Mouse (Mus musculus) heart, embryonic 13.5 days (tissue): ENCODE data around the gene Mepe. TPM values are rescaled to one million over a fixed set of nuclear protein-coding genes. Genes with fewer than 3 reads are reported as not detected.

Experiments used
- ATAC-seq: fragments of 200-750 bp; cut with Nextera tagmentation; 2 replicates; pipeline ENCODE4 v1.8.0; 2017; ENCODE audit warnings: moderate TSS enrichment; ENCODE audit not compliant: insufficient number of reproducible peaks, low FRiP score, low TSS enrichment; ENCODE audit errors: extremely low read depth
- H3K27ac ChIP-seq: fragments of 300-500 bp; sonication (generic); replicated peaks from 2 replicates; pipeline ENCODE4 v1.5.1; 2015; ENCODE audit warnings: moderate library complexity, mild to moderate bottlenecking, inconsistent platforms
- H3K27me3 ChIP-seq: fragments of 300-500 bp; sonication (generic); replicated peaks from 2 replicates; pipeline ENCODE4 v1.6.1; 2015; ENCODE audit warnings: mild to moderate bottlenecking, inconsistent platforms
- H3K36me3 ChIP-seq: fragments of 300-500 bp; sonication (generic); 2 replicates; pipeline ENCODE4 v1.6.1; 2015; ENCODE audit warnings: mild to moderate bottlenecking, inconsistent platforms
- H3K4me1 ChIP-seq: fragments of 300-500 bp; sonication (generic); 2 replicates; pipeline ENCODE4 v1.6.1; 2015; ENCODE audit warnings: inconsistent platforms
- H3K4me2 ChIP-seq: fragments of 300-500 bp; sonication (generic); 2 replicates; pipeline ENCODE4 v1.6.1; 2015; ENCODE audit warnings: inconsistent platforms, mild to moderate bottlenecking, moderate library complexity
- H3K4me3 ChIP-seq: fragments of 300-500 bp; sonication (generic); 2 replicates; pipeline ENCODE4 v1.5.1; 2015; ENCODE audit warnings: moderate library complexity, mild to moderate bottlenecking, inconsistent platforms
- H3K9ac ChIP-seq: fragments of 300-500 bp; sonication (generic); 2 replicates; pipeline ENCODE4 v1.6.1; 2015; ENCODE audit warnings: inconsistent platforms, mild to moderate bottlenecking, moderate library complexity
- H3K9me3 ChIP-seq: fragments of 300-500 bp; sonication (generic); 2 replicates; pipeline ENCODE4 v1.6.1; 2016; ENCODE audit warnings: inconsistent platforms
- WGBS: fragments of 180-500 bp; shearing (Covaris S2); methylation state at CpG from one replicate; pipeline ENCODE4 v1.1.7; 2015; ENCODE audit warnings: mixed read lengths; 5-methylcytosine and 5-hydroxymethylcytosine counted together
- polyA plus RNA-seq: library from polyadenylated mRNA; unstranded; fragments of >200 nt; fragmentation: Nextera tagmentation; extraction: Ambion mirVana; gene quantifications from 2 replicates; pipeline ENCODE4 v1.2.1, GENCODE M21; 2015

Mepe gene
- polyA plus RNA-seq, 1 experiment from 2014 or later = not detected

DNA sequence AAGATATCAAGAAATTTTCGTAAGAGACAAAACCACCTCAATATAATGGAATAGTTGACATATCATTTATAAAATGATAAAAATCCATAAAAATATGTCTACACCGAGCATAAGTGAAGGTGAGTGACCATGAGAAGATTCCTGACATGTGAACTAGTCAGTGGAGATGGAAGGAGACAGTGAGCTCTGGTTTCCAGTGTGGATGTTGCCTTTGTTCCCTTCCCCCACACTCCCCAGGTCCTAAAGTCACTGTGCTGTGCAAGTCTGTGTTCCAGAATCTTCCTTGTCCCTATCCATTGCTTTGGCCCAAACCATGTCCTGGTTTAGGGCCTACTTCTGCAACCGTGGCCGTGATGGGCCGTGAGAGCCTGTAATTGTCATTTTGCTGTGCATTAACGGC lies 8.5 kb downstream of the Mepe start:
- Histone ChIP-seq H3K27me3 (0 out of 2 replicates have a peak, but pooled peaks cover 10% of the 10 kb centered on the region), H3K9ac (no peak overlapping the region), H3K4me1 (0 out of 2 replicates have a peak, but pooled peaks cover 5% of the 10 kb centered on the region), H3K27ac (no peak overlapping the region), H3K4me2 (no peak overlapping the region), H3K4me3 (no peak overlapping the region), H3K9me3 (no peaks in the 10 kb centered on the region), H3K36me3 (no peaks in the 10 kb centered on the region)
- no peak for ATAC-seq
- WGBS = 64% methylated on average over 6 of the region's 6 CpGs

- no peak for ATAC-seq
- WGBS = 80% methylated on average over 14 of the region's 14 CpGs
These were observed 9.4 kb downstream of the Mepe start for GRCm38 (mm10) chr5:104334516-104334915.

DNA sequence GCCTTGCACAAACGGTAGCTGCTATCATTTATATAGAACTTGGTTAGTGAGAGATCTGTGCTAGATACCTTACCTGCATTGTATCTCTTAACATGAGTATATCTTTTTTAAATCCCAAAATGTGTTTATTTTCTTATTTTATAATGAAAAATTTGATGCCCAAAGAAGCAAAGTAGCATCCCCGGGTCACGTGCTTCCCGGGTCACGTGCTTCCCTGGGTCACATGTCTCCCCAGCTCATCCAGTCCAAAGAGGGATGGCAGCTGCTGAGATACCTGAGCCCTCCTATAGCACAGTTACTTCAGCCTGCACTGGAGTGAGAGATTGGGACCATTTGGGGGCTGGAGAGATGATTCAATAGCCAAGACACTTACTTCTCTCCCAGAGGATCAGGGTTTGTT lies 10.8 kb downstream of the Mepe start:
- no peaks in the 10 kb centered on the region for H3K36me3 ChIP-seq
- no peak overlapping the region for H3K27ac ChIP-seq
- H3K4me2 ChIP-seq = no peak overlapping the region
- H3K27me3 ChIP-seq = peaks cover 21% of the 10 kb centered on the region; the same call in 1 of the 2 replicates
- H3K4me1 ChIP-seq = 0 out of 2 replicates have a peak, but pooled peaks cover 5% of the 10 kb centered on the region
- 67% methylated on average over 5 of the region's 5 CpGs for WGBS
- no peak for ATAC-seq
- no peak overlapping the region for H3K4me3 ChIP-seq
- H3K9me3 ChIP-seq = no peaks in the 10 kb centered on the region
- no peak overlapping the region for H3K9ac ChIP-seq

More at GRCm38 (mm10) chr5:104334516-104334915, 9.4 kb downstream of the Mepe start:
- H3K36me3 ChIP-seq = no peaks in the 10 kb centered on the region
- H3K9me3 ChIP-seq = no peaks in the 10 kb centered on the region
- H3K4me3 ChIP-seq = no peak overlapping the region
- H3K4me2 ChIP-seq = no peak overlapping the region
- peaks cover 19% of the 10 kb centered on the region; the same call in 1 of the 2 replicates for H3K27me3 ChIP-seq
- H3K4me1 ChIP-seq = 0 out of 2 replicates have a peak, but pooled peaks cover 5% of the 10 kb centered on the region
- no peak overlapping the region for H3K9ac ChIP-seq
- H3K27ac ChIP-seq = no peak overlapping the region

DNA sequence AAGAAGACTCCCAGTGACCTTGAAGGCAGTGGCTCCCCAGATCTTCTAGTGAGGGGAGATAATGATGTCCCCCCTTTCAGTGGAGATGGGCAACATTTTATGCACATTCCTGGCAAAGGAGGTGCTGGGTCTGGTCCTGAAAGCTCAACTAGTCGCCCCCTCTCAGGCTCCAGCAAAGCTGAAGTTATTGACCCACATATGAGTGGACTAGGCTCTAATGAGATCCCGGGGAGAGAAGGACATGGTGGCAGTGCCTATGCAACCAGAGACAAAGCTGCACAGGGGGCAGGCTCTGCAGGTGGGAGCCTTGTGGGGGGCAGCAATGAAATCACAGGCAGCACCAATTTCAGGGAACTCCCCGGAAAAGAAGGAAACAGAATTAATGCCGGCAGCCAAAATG lies 12.4 kb downstream of the Mepe start:
- ATAC-seq = no peak
- no peak overlapping the region for H3K4me2 ChIP-seq

GRCm38 (mm10) chr5:104339009-104339408 lies 13.9 kb downstream of the Mepe start:
- no peak overlapping the region for H3K4me3 ChIP-seq
- H3K27ac ChIP-seq = no peak overlapping the region
- H3K4me1 ChIP-seq = no peaks in the 10 kb centered on the region
- no peaks in the 10 kb centered on the region for H3K36me3 ChIP-seq
- no peak overlapping the region for H3K4me2 ChIP-seq
- no peaks in the 10 kb centered on the region for H3K9me3 ChIP-seq
- WGBS = 71% methylated on average over 5 of the region's 5 CpGs
- no peak overlapping the region for H3K9ac ChIP-seq
- H3K27me3 ChIP-seq = peaks cover 21% of the 10 kb centered on the region; the same call in 1 of the 2 replicates
- ATAC-seq = no peak

More for the DNA sequence above, 12.4 kb downstream of the Mepe start:
- Histone ChIP-seq H3K4me1 (0 out of 2 replicates have a peak, but pooled peaks cover 5% of the 10 kb centered on the region), H3K4me3 (no peak overlapping the region), H3K9me3 (no peaks in the 10 kb centered on the region), H3K36me3 (no peaks in the 10 kb centered on the region), H3K27me3 (peaks cover 21% of the 10 kb centered on the region; the same call in 1 of the 2 replicates), H3K9ac (no peak overlapping the region), H3K27ac (no peak overlapping the region)
- WGBS = 64% methylated on average over 4 of the region's 4 CpGs

DNA sequence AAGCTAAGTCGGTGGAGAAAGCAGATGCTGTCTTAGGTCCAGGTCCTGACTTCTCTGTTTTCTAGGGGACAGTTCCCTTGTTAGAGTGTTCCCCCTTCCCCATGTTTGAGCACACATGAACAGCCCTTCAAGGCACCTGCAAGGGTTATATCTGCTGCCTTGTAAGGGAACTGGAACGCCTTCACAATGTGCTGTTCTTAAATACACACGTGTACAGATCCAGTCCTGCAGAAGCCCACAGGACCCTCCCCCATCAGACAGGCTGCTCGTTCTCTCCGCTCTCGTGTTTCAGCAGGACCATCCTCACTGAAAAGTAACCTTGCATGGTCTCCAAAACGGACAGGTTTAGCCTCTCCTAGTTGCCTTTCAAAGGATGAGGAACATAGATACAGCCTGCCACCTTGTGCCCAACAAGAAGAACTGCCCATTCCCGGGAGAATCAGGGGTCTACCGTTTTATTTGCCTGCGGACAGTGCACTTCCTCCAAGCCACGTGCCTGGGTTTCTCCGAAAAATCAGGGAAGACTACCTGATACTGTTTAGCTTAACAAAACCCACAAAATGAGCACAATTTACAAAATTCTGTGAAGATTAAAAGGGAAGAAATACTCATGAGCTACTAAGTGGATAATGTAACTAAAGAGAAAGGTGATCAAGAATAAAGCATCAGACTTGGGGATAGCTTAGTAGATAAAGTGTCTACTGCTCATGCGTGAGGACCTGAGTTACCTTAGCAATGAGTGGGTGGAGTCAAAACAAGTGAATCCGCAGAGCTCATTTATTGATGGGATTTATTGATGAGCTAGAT lies 14.8 kb downstream of the Mepe start:
- Histone ChIP-seq H3K4me1 (no peaks in the 10 kb centered on the region), H3K27ac (no peak overlapping the region), H3K9me3 (no peaks in the 10 kb centered on the region), H3K4me3 (no peak overlapping the region), H3K4me2 (peak overlapping the region; percentile 46), H3K27me3 (peaks cover 21% of the 10 kb centered on the region; the same call in 1 of the 2 replicates), H3K36me3 (no peaks in the 10 kb centered on the region), H3K9ac (no peak overlapping the region)
- ATAC-seq = no peak
- 21% methylated on average over 14 of the region's 14 CpGs for WGBS

GRCm38 (mm10) chr5:104340513-104340829 lies 15.3 kb downstream of the Mepe start:
- H3K4me1 ChIP-seq = no peaks in the 10 kb centered on the region
- ATAC-seq = no peak
- WGBS = 78% methylated on average over 4 of the region's 4 CpGs

DNA sequence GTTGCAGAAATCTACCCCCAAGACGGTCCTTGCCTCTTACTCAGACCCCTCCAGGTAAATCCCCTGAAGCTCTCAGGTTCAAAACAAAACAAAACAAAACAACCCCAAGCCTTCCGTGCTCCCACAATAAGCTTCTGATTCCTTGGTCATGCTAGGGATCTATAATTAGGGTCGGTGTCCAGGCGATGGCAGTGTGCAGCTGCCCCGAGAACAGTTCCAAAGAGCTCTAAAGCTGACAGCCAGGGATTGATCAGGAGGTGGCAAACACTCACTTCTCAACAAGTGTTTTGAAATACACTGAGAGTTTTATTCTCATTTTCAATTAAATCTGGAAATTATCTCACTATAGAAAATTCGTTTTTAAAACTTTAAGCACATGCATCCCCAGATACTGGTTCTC lies 17.8 kb downstream of the Mepe start:
- 26% methylated on average over 6 of the region's 6 CpGs for WGBS
- Histone ChIP-seq H3K27ac (no peak overlapping the region), H3K9ac (no peak overlapping the region), H3K27me3 (peaks cover 14% of the 10 kb centered on the region; the same call in 1 of the 2 replicates), H3K36me3 (no peaks in the 10 kb centered on the region), H3K4me3 (no peak overlapping the region), H3K4me2 (no peak overlapping the region), H3K4me1 (no peaks in the 10 kb centered on the region), H3K9me3 (no peaks in the 10 kb centered on the region)
- ATAC-seq = no peak

More at GRCm38 (mm10) chr5:104340513-104340829, 15.3 kb downstream of the Mepe start:
- Histone ChIP-seq H3K36me3 (no peaks in the 10 kb centered on the region), H3K27me3 (peaks cover 21% of the 10 kb centered on the region; the same call in 1 of the 2 replicates), H3K4me2 (no peak overlapping the region), H3K9ac (no peak overlapping the region), H3K9me3 (no peaks in the 10 kb centered on the region), H3K27ac (no peak overlapping the region), H3K4me3 (no peak overlapping the region)

DNA sequence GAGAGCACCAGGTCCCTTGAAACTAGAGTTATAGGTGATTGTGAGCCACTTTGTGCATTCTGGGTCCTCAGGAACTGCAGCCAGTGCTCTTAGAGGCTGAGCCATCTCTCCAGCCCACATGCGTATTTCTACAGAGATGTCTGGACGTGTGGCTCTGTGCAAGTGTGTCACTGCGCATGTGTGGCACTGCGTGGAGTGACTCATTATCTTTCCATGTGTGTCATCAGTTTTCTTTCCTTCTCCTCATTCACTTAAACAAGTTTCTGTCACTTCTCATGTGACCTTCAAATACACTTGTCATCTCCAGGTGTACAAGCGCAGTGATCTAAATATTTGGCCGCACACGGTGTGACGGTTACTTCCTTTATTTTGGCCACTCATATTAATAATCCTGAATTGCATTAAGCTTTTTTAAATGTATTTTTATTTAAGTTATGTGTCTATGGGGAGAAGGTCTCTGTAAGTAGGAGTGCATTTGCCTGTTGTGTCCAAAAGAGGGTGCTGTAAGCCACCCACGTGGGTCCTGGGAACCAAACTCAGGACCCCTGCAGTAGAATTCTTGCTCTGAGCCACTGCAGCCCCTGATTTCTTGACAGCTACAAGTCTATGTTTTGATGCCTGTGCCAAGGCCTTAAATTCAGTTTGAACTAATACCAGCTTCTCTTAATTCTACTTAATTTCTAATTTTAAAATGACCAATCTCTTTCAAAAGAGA lies 19.6 kb downstream of the Mepe start:
- Histone ChIP-seq H3K36me3 (no peaks in the 10 kb centered on the region), H3K4me3 (no peak overlapping the region), H3K9ac (no peak overlapping the region), H3K27ac (no peak overlapping the region), H3K4me2 (no peak overlapping the region), H3K4me1 (no peaks in the 10 kb centered on the region), H3K27me3 (0 out of 2 replicates have a peak, but pooled peaks cover under 1% of the 10 kb centered on the region), H3K9me3 (no peaks in the 10 kb centered on the region)
- WGBS = 60% methylated on average over 9 of the region's 9 CpGs
- ATAC-seq = no peak

GRCm38 (mm10) chr5:104345241-104345630 lies 20.1 kb downstream of the Mepe start:
- Histone ChIP-seq H3K4me3 (no peak overlapping the region), H3K9ac (no peak overlapping the region), H3K27me3 (no peaks in the 10 kb centered on the region), H3K4me1 (no peaks in the 10 kb centered on the region), H3K9me3 (no peaks in the 10 kb centered on the region), H3K36me3 (no peaks in the 10 kb centered on the region), H3K27ac (no peak overlapping the region), H3K4me2 (no peak overlapping the region)
- 70% methylated on average over 6 of the region's 6 CpGs for WGBS
- no peak for ATAC-seq

DNA sequence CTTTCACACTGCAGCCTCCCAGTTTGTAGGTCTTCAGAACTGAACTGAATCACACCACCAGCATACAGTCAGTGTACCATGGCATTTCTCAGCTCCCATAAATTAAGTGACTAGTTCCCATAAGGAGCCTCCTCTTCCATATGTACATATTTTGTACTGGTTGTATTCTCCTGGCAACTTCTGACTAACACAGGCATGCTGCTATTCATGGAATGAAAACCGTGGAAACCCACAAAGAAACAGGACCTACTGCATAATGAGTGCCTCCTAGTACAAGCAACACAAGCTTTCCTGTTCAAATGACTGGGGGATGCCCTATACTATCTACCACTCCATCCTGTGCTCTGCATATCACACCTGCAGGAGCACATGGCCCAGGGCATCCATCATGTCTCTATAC lies 25.9 kb downstream of the Mepe start:
- no peak for ATAC-seq
- no peak overlapping the region for H3K27ac ChIP-seq
- H3K9ac ChIP-seq = no peak overlapping the region
- H3K36me3 ChIP-seq = no peaks in the 10 kb centered on the region
- 69% methylated on average over 1 of the region's 1 CpGs for WGBS
- H3K9me3 ChIP-seq = no peaks in the 10 kb centered on the region
- no peak overlapping the region for H3K4me2 ChIP-seq
- H3K27me3 ChIP-seq = no peaks in the 10 kb centered on the region
- H3K4me1 ChIP-seq = no peaks in the 10 kb centered on the region
- no peak overlapping the region for H3K4me3 ChIP-seq
